In the genomic region with DNA sequence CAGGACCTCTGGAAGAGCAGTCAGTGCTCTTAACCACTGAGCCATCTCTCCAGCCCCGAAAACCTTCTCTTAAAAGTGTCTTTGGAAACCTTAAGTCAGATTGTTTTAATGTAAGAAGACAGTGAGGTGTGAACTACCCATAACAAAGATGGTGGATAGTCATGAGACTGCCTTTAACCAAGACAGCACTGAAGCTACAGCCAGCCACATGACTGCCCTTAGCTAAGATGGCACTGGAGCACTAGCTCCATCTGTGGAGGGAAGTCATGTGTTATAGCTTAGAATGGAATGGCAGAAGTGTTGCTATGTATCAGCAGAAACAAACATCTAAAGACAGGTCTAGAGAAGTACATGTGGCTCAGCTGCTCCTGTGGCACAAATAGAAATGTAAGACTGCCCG, we compare ENCODE assay signal across 17 mouse cellular contexts.
"Had no signal": no experiment of that assay in that cellular context is flagged by ENCODE, and none has a peak within 500 bp of the region (broad histone marks: within the 10 kb centered on the region; RNA-seq: fewer than 3 reads in every experiment).

No protein-coding gene starts in this region.

- H3K4me3 ChIP-seq: lung, embryonic 15.5 days; megakaryocyte, embryonic 14.5 days; midbrain, embryonic 13.5 days; midbrain, embryonic 15.5 days; neural tube, embryonic 12.5 days; stomach, embryonic 15.5 days had no signal

- H3K36me3 ChIP-seq: lung, embryonic 15.5 days; midbrain, embryonic 13.5 days; midbrain, embryonic 15.5 days; neural tube, embryonic 12.5 days; stomach, embryonic 15.5 days had no signal

- H3K9me3 ChIP-seq: lung, embryonic 15.5 days; megakaryocyte, embryonic 14.5 days; midbrain, embryonic 13.5 days; midbrain, embryonic 15.5 days; neural tube, embryonic 12.5 days; stomach, embryonic 15.5 days had no signal

- H3K9ac ChIP-seq: lung, embryonic 15.5 days; midbrain, embryonic 13.5 days; midbrain, embryonic 15.5 days; neural tube, embryonic 12.5 days; stomach, embryonic 15.5 days had no signal

- H3K27me3 ChIP-seq: lung, embryonic 15.5 days; megakaryocyte, embryonic 14.5 days; midbrain, embryonic 13.5 days; midbrain, embryonic 15.5 days; neural tube, embryonic 12.5 days; stomach, embryonic 15.5 days had no signal

- H3K4me2 ChIP-seq: lung, embryonic 15.5 days; midbrain, embryonic 11.5 days; midbrain, embryonic 13.5 days; midbrain, embryonic 15.5 days; neural tube, embryonic 12.5 days; stomach, embryonic 15.5 days had no signal

- ATAC-seq: lung, postnatal 0 days; midbrain, embryonic 13.5 days; midbrain, embryonic 15.5 days had no signal

- H3K27ac ChIP-seq: lung, embryonic 15.5 days; macrophage; midbrain, embryonic 13.5 days; midbrain, embryonic 15.5 days; neural tube, embryonic 12.5 days; stomach, embryonic 15.5 days; stomach, postnatal 0 days had no signal

- H3K4me1 ChIP-seq: lung, embryonic 15.5 days; megakaryocyte, embryonic 14.5 days; midbrain, embryonic 15.5 days; neural tube, embryonic 12.5 days; stomach, embryonic 15.5 days had no signal

- DNase-seq: lung, adult 18-20 months; lung, postnatal 14 days; lung, postnatal 36 days; right cerebral cortex, postnatal 14 days; thymus, adult 2 months; thymus, postnatal 25 days; thymus, postnatal 4 days had no signal
